Mouse (Mus musculus) embryo, embryonic 11 days (tissue): ENCODE data around the gene Olfr643.
"Not testable (repeated sequence)": the region's sequence is repeated elsewhere in the genome, so short reads cannot be mapped to it uniquely, and the experiment has no call there.

Experiments
- DNase-seq: peaks from one replicate; pipeline ENCODE4 v3.0.0-alpha.2; 2015

The Olfr643 gene

DNA sequence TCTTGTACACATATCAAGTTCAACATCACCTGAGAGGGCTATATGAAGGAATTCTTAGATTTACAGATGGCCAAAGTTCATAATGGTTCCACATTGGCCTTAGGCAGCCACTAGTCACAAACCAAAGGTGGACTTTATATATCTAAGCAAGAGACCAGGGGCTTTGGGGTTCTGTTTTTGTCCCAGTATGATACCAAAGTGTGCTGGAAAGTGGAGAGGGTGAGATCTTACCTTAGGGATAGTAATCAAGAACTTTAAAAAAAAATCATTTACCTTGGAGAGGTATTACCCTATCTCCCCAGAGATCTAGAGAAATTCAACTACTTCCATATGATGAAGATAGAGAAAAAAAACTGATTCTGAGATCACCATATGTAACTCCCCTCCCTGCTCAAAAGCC, 120.0 kb downstream of the Olfr643 start, which contains the start of gene Olfr639:
Gene Olfr639 (minus strand): TSS at position 101 of the 400 bp plus-strand sequence.
- DNase-seq = no peak

DNA sequence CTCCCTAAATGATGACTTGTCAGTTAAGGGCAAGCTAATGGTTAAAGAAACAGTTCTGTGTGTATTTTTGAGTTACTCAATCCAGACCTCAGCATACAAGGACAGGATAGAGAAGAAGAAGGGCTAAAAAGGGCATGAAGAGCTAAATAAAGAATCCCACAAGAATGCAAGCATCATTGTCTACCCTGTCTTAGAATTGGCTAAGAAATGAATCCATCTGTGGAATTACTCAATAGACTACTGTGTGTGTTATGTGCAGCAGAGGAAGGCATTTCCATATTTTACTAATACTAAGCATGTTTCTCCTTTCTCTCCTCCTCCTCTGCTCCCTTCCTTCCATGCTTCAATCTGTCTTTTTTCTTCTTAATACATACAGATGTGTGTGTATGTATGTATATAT, 138.1 kb downstream of the Olfr643 start:
- DNase-seq = no peak

DNA sequence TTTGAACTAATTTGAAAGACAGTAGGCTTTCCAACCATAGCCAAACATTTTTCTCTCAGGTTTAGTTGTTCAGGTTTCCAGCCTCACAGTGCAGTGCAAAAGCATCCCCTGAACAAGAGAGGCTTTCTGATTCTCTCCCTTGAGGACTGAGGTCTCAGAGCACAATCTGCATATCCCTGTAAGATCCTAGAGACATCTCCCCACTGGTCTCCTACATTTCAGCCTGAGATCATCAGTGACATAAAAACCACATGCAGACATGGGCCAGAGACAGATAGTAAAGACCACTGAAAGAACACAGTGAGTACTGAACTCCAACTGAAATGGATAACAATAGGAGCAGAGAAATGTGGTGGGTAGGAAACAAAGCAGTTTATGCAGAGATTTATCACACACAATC, 138.8 kb downstream of the Olfr643 start, which contains the start of gene Olfr638:
Gene Olfr638 (plus strand): TSS at position 301 of the 400 bp plus-strand sequence.
- no peak for DNase-seq

DNA sequence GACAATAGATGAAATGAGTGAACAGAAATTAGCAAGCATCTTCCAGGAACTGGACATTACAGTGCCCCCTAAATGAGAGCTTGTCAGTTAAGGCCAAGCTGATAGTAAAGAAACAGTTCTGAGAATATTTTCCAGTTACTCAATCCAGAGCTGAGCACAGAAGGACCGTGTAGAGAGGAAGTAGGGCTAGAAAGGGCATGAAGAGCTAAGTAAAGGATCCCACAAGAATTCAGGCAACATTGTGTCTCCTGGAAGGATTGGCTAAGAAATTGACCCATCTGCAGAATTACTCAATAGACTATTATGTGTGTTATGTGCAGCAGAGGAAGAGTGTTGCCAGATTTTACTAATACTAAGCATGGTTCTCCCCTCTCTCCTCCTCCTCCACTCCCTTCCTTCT, 165.4 kb downstream of the Olfr643 start:
- no peak for DNase-seq

DNA sequence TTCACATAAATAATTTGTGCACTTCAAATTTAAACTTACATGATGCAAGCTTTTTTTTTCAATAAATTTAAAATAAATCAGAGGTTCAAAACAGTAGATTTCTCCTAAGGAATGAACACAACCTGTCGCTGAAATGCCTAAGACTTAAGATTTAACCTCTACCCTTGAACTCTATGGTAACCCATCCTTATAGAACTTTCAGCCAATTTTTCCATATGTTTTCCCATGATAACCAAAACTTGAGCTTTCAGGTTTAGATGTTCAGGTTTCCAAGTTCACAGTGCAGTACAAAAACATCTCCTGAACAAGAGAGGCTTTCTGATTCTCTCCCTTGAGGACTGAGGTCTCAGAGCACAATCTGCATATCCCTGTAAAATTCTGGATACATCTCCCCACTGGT, 166.4 kb downstream of the Olfr643 start, which contains the start of gene Olfr635:
Gene Olfr635 (plus strand): TSS at position 301 of the 400 bp plus-strand sequence.
- no peak for DNase-seq

DNA sequence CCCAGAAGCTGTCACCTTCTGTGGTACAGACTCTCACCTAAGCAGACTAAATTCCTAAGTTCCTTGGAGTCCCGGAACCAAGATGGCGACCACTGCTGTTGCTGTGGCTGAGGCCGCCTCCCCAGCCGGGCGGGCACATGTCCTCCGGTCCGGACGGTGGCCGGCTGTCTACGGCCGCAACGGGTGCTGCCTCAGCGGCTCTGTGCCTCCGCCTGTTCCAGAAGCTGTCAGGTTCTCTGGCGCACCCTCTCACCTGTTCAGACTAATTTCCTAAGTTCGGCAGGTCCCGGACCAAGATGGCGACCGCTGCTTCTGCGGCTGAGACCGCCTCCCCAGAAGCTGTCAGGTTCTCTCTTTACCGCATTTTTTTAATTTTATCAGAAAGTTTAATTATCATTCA, 170.3 kb downstream of the Olfr643 start:
- DNase-seq = not testable (repeated sequence)
